Mouse (Mus musculus) left cerebral cortex, postnatal 36 days (tissue): ENCODE data around the gene Spib. TPM values are rescaled to one million over a fixed set of nuclear protein-coding genes. Genes with fewer than 3 reads are reported as not detected.

ENCODE experiments used
- DNase-seq, 2 experiments: peaks; one replicate each; pipeline ENCODE4 v3.0.0; 2021 to 2022; ENCODE audit warnings: low spot score in 2 of 2, mixed read lengths in 1 of 2
- intact Hi-C: fragments of 180-260 bp; cut with DNase I; formaldehyde crosslinking; loops from one replicate; pipeline ENCODE4 v1.15.1; 2025
- total RNA-seq, 2 experiments: library from RNA; stranded (reverse); gene quantifications; 2 replicates each; pipeline ENCODE4 v1.2.3; 2021

The Spib gene
- total RNA-seq: not detected

DNA sequence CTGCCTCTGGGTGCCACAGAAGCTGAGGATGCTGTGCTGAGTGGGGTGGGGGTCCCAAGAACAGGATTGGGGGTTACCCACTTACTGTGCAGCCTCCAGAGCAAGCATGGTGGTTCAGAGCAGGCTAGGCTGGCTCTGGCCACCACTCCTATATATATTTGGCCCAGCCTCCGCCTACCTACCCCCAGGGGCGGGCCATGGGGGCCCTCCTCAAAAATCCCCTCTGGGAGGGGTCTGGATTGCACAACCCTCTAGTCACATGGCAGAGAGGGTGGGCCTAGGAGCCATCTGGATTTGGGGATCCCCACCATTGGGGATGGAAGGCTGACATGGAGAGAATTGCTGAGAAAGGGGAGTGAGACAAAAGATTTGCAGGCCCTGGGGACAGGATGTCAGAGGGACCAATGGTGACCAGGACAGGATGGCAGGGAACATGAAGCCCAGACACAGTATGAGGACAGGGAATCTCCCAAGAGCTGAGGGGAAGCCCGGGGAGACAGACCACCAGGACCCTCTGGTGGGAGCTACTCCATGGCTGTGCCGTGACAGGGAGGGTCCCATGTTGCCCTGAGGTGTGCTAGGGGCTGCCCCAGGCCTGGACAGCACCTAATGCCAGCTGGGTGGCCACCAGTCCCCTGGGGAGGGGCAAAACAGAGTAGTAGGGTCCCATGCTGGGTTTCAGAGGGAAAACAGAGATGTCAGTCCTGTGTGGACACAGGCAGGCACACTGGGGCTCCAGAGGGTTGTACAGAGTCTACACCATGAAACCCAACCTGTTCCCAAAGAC lies at the start of gene Spib:
TSS of gene Spib (minus strand) at position 126 of the 787 bp plus-strand sequence.
- intact Hi-C loops: no loop called here
- no peak for DNase-seq

DNA sequence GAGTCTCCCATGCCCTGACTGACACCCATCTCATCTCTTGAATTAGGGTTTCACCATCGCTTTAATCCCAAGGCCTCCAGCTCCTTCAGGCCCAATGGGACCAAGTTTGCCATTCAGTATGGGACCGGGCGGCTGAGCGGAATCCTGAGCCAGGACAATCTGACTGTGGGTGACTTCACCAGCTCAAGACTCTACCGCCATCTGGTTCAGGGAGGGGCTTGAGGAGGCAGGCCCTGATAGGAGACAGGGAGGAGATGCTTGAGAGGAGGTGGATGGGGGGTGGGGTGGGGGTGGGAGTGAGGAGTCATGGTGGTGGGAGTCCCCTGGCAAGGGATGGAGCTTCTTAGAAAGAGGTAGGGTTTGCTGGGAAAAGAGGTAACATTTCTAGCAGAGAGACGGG lies 49.8 kb upstream of the Spib start:
- intact Hi-C loops: no loop called here

DNA sequence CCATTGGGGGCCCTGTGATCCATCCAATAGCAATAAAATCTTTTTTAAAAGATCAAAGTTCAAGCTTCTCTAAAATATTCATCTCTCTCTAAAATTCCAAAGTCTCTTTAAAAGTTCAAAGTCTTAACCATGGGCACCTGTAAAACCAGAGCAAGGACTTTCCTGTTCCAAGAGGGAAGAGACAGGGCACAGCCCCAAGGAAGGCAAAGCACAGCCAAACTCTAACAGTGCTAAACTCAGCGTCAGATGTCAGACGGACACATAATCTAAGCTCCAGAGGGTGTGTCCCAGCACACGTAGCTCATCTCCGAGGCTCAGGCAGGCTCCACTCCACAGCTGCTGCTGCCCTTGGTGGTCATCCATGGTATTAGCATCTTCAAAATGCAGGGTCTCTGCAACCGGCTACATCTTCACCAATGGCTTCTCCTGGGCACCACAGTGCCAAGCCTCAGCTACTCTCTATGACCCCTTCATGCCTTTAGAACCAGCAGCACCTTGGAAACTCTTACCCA lies 44.5 kb upstream of the Spib start:
- no peak for DNase-seq

More for the DNA sequence above, 49.8 kb upstream of the Spib start:
- DNase-seq: no peak

GRCm38 (mm10) chr7:44572956-44573484 lies 41.1 kb upstream of the Spib start:
- intact Hi-C loops: no loop called here
- no peak for DNase-seq

More for the DNA sequence above, 44.5 kb upstream of the Spib start:
- intact Hi-C loops: no loop called here

GRCm38 (mm10) chr7:44572213-44572701 lies 40.4 kb upstream of the Spib start, which contains the start of gene Napsa:
Gene Napsa, plus strand, starts transcription at chr7:44572380.
- DNase-seq: no peak
- intact Hi-C loops: no loop called here

GRCm38 (mm10) chr7:44571811-44572210 lies 39.9 kb upstream of the Spib start:
- intact Hi-C loops: no loop called here
- DNase-seq: no peak

GRCm38 (mm10) chr7:44570989-44571388 lies 39.1 kb upstream of the Spib start:
- intact Hi-C loops: no loop called here

DNA sequence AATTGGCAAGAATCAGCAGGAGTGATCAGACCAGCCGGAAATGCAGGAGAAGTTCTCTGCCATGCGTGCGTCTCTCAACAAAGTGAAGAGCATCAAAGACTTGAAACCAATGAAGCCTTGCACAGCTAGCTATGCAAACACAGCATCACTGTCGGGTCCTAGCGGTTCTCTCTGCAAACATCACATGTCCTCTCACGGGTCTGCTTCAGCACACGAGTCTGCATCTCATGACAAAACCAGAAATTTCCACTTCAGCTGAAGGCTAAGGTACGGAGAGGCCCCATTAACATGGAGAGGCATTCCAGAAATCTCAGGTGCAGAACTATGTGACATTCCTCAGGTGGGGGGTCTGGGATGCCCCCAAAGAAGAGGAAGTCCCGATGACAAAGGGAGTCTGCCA lies 36.9 kb upstream of the Spib start:
- no peak for DNase-seq
- intact Hi-C loops: no loop called here

More at GRCm38 (mm10) chr7:44570989-44571388, 39.1 kb upstream of the Spib start:
- DNase-seq: no peak

- intact Hi-C loops: no loop called here
- DNase-seq: no peak
Measured at GRCm38 (mm10) chr7:44565414-44565813, 33.5 kb upstream of the Spib start.

DNA sequence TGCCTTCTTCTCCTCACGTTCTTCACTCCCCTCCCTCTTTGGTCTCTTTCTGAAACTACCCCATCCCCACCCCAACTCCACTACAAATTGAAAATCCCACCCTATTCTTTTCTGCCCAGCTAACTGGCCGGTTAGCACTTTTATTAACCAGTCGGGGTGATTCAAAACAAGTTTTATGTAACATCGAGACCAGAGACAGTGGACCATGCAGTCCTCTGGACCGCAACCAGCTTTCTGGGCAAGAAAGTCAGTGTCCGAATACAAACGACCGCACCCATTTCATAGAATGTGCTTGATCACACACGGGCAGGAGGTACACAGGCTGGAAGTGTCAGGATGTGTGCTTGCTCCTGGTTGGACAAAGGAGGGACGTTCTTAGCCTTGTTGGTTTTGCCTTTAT lies 32.6 kb upstream of the Spib start:
- intact Hi-C loops: loop anchor here (5.0 kb wide), 1 partner anchor 83 kb away; no protein-coding TSS in a partner anchor
- DNase-seq: no peak

GRCm38 (mm10) chr7:44563284-44563683 lies 31.4 kb upstream of the Spib start:
- no peak for DNase-seq
- intact Hi-C loops: loop anchor here (5.0 kb wide), 1 partner anchor 84 kb away; no protein-coding TSS in a partner anchor

DNA sequence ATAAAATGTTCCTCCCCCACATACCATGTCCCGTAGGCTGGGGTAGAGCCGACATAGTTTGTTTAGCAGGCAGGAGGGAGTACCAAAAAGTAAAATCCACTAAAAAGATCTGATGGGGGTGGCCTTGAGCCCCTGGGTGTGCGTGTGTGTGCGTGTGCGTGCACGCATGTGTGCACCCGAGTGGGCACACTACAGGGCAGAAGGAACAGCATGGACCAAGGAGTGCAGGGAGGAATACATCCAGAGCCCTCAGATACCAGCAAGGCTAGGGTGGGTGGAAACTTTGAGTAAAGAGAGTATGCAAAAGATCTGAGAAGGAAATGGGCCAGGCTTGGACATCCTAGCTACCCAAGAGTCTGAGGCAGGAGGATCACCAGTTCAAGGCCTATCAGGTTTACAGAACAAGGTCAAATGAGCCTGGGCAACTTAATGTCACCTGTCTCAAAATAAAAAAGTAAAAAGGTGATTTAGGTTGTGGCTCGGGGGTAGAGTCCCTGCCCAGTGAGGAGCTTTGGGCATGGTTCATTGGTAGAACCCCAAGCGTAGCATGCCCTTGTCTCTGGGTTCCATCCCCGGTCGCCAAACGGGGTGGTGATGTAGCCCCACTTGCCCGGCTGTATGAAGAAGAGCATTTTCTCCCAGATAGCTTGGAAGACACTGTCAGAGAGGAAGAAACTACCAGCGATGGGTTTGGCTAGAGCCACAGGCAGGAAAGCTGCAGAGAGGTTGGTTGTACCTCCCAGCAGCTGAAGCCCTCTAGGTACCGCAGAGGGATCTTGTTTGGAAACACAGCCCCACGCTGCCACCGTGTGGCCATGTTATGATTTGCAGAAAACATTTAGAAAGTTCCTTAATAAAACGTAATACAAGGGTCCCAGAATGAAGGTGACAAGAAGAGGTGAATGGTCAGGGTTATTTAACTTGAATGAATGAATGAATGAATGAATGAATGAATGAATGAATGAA lies 28.8 kb upstream of the Spib start:
- peak; percentile 50 to 56 for DNase-seq
- intact Hi-C loops: loop anchor here (5.0 kb wide), 1 partner anchor 87 kb away; no protein-coding TSS in a partner anchor

- DNase-seq: no peak
- intact Hi-C loops: no loop called here
Measured at GRCm38 (mm10) chr7:44557629-44558028, 25.8 kb upstream of the Spib start.

- DNase-seq: peak; percentile 94 to 95
- intact Hi-C loops: no loop called here
Measured at GRCm38 (mm10) chr7:44553826-44554225, 22.0 kb upstream of the Spib start, which contains the start of gene Nr1h2. Gene Nr1h2, minus strand, starts transcription at chr7:44553951.

DNA sequence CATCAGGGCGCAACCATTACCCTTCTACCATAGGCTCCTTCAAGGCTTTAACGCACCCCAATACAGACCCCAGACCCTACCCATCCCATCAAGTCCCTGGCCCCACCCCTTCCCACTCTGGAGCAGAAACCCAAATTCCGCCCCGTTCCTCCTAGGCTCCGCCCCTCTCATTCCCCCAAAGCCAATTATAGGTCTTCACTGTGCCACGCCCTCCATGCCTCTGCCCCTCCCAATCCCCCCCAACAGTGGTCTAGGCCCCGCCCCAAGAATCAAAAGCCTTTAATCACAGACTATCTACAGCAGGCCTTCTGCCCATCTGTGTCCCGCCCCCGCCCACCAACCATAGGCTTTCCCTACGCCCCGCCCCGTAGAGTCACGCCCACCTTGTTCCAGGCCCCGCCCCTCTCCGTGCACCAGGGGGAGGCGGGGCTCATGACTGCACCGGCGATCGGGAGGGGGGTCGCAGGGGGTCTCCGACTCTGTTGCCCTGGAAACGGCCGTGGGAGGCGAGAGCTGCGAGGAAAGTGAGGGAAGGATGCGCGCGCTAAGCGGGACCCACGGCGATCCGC lies 21.4 kb upstream of the Spib start:
- intact Hi-C loops: no loop called here
- DNase-seq: peak; percentile 21 to 30

DNA sequence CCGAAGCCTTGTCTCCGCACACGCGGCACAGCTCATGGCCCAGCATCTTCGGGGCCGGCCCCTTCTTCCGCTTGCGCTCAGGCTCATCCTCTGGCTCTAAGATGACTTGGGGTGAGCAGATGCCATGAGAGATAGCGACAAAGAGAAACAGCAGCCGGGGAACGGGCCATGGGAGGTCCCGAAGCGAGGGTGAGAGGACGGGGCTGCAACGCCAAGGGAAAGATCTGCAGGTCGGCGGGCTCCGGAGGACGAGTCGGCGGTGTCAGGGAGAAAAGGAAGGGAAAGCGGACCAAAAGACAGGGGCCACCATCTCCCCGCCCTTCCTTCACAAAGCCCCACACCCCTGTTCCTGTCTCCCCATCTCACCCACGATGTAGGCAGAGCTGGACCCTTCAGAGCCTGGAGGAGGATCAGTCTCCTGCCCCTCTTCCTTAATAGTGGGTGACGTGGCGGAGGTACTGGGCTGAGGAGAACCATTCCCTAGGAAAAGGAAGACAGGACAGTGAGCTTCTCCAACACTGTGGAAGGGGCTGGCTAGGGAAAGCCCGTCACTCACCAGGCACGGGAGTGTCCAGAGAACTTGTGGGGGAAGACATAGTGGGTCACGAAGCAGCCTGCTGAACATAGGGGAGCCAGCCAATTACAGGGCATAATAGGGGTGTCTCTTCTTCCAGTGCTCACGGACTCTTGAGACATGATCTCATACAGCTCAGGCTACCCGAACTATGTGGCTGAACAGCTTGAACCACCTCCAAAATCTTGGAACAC lies 20.5 kb upstream of the Spib start:
- intact Hi-C loops: no loop called here
- DNase-seq: no peak

- DNase-seq: no peak
- intact Hi-C loops: loop anchor here (2.0 kb wide), 1 partner anchor 51 kb away; no protein-coding TSS in a partner anchor
Measured at GRCm38 (mm10) chr7:44551731-44552130, 19.9 kb upstream of the Spib start.

DNA sequence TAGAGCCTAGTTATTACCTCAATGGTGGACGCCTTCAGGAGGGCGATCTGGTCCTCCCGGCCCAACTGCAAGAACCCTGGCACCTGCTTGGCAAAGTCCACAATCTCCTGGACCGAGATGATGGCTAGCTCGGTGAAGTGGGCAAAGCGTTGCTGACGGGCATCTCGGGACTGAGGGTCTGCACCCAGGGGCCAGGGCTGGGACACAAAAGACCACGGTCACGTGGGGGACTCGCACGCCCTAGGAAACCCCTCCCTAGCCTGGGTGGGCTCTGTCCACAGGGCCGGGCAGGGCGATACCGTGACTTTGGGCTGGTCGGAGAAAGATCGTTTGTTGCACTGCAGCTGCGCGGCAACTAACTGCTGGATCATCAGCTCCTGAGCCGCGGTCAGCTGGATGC lies 19.4 kb upstream of the Spib start:
- no peak for DNase-seq
- intact Hi-C loops: loop anchor here (2.0 kb wide), 1 partner anchor 50 kb away; no protein-coding TSS in a partner anchor
